Mouse (Mus musculus) adrenal gland, adult 2 months (tissue): ENCODE results near the gene Dzank1. TPM values are rescaled to one million over a fixed set of nuclear protein-coding genes. Genes with fewer than 3 reads are reported as not detected.

Source experiments
- DNase-seq: peaks from one replicate; pipeline ENCODE4 v3.0.0; 2021
- long read RNA-seq: library from polyadenylated mRNA; stranded (forward); transcript quantifications from one replicate; pipeline ENCODE4 v2.0.0, GENCODE M21; 2021
- polyA plus RNA-seq: library from polyadenylated mRNA; depleted of rRNA; stranded (reverse); fragments of >200 nt; gene quantifications from 2 replicates; pipeline ENCODE4 v1.2.3, GENCODE M21; 2012; rRNA removed
- total RNA-seq, 2 experiments: library from RNA; stranded (reverse); gene quantifications; 2 replicates each; pipeline ENCODE4 v1.2.3; 2021

The Dzank1 gene
- total RNA-seq = 1 to 10 TPM; 4.2 to 4.8 TPM
- polyA plus RNA-seq = 0.54 and 0.61 TPM in 2 replicates
- long read RNA-seq = 0 reads

DNA sequence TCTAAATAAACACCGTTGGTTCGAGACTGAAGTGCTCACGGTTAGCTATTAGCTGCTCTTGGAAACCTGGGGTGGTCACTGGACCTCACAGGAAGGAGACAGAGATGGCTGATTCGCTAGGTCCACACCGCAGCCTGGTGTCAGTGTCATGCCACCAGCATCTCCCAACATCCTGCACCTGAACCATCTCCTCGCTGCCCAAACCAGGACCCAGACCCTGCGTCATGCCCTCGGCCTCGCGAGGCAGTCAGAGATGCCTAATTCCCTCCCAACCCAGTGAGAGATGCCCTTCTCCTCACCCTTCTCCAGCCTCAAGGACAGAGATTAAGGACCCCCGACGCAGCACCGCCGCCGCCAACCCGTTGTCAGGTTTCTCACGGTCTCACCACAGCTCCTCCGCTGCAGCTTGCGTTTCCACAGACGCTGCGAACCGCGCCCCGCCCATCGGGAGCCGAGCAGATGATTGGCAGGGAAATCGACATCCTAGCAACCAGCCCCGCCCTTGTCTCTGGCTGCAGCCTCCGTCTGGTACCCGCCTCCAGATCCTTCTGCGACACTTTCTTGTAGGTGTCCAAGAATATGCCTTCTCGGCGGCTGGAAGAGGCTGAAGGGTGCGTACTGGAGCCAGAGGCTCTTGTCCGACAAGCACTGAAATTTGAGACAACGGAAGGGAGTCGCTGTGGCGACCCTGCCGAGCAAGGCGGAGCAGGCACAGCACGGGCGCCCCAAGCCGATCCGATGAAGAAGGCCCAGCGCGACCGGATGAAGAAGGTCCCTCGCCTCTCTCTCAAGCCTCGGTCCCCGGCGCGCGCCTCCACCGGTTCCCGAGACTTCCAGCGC is at the start of gene Dzank1, which contains the start of gene Polr3f:
Gene Dzank1 (minus strand): TSS at position 434 of the 840 bp plus-strand sequence.
Gene Polr3f (plus strand): TSS at position 738 of the 840 bp plus-strand sequence.
- DNase-seq = peak; percentile 98

DNA sequence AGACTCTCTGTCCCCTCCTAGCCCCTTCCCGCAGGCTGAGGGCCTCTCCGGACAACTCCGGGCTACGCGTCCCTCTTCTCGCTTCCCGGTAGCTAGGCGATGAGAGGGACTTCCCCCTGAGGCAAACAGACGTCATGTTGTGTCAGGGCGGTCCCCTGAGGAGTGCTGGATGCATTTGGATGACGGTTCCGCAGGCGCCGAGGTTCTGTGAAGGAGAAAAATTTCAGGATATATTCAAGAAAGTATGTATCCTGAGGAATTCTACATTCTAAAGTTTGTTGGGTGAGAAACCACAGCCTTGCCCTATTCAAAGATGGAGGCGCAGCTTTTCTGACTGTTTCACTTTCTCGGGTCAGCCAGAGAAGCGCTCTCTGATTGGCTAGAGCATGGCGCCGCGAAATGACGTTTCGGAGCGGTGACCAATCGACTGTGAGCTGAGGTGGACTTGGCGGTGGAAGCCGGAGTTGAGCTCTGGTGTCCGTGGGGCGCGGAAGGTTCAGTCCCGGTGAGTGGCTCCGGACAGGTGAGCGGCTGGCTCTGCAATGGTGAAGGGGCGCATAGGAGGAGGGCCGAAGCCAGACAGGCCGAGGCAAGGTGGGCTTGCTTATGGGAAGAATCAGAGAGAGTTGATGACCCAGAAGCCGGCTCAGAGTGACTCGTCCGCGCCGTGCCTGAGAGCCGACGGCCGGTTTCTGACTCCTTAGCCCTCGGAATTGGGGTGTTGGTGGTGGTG is 28.8 kb upstream of the Dzank1 start, which contains the start of gene Sec23b:
Gene Sec23b (plus strand): TSS at position 410 of the 733 bp plus-strand sequence.
- peak; percentile 98 for DNase-seq

DNA sequence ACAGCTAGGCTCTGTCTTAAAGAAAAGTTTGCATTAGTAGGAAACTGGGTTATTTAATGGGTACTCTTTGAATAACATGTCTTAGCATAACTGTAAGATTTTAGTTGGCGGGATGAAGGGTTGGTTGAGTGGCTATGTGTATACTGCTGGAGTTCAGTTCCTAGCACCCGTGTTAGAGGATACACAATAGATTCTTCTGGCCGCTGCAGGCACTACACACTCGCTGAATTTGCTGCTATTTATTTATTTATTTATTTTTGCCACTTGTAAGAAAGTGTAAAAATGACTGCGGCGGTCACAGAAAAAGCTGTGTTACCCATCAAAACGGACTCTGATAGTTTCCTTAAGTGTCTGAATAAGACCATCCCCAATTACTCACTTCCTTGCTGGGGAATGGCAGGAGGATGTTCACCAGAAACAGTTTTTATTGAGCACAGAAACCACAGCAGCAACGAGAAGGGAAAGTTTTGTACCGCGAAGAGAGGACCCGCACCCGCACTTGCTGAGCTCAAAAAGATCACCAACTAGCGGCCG is 28.1 kb upstream of the Dzank1 start:
- no peak for DNase-seq

DNA sequence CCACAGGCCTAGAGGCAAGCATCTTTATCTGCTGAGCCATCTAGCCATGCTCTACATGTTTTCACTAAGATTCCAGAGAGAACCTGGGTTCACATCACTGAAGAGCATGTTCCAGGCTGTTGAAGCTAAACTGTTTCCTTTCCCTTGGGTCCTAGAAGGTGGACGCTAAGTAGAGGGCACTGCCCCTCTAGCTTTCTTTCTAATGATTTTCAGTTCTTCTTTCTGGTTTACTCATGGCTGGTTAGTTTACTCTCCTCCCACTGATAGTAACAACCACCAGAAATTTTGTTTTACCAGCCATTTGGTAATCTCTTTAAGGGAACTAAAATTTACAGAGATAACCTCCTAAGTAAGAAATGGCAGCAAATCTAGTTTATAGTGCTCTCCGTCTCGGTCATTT is 26.7 kb upstream of the Dzank1 start:
- no peak for DNase-seq

DNA sequence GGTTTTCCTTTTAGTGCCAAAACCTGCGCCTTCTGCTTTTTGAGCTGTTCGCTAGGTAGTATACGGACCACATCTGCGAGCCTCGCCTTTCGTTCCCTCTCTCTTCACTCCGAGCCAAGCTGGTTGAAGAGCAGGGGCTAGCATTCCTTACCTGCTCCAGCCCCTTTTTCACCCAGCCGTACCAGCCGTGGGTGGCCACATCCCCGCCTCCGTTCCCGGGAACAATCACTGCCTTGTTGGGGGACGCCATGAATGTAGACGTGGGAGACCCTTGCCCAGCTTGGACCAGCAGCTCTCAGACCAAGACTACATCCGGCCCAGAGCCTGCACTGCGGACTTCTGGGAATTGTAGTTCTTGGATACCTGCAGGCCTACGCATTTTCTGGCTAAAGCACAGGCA is 23.3 kb upstream of the Dzank1 start, which contains the start of gene Rbbp9:
Gene Rbbp9 (minus strand): TSS at position 341 of the 400 bp plus-strand sequence.
- DNase-seq = peak; percentile 76

DNA sequence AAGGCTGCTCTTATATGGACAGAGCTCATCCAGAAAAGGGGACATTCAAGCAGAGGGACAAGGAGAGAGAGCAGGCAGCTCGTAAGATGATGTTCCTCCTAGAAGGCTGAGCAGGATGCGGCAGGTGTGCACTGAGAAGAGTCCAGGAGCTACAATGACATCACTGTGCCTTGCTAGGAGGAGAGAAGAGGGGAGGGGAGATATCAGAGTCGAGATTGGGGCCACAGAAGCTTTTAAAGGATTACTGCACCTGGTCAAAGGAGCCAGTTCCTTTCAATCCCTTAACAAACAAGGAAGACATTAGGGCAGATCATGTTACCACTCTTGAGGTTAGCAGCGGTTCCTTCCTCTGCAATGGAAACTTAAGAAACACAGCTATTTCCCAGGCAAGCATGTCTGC is 20.3 kb upstream of the Dzank1 start:
- no peak for DNase-seq

DNA sequence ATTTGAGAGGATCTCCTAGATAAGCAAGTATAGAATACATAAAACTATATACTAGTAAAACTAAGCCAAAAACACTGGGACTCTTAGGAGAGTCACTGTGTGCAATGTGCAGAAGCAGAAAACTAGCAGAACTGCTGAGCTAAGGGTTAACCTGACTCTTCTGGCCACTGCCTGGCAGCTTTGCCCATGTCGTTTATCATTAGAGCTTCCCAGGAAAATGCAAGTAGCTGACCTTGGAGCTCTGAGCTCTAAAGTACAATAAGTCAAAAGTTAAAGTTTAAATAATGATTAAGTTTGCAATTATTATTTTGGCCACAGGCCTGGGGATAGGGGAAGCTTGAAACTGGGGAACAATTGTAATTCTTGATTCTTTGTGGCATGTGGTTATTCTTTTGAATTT is 18.3 kb upstream of the Dzank1 start:
- DNase-seq = peak; percentile 40

DNA sequence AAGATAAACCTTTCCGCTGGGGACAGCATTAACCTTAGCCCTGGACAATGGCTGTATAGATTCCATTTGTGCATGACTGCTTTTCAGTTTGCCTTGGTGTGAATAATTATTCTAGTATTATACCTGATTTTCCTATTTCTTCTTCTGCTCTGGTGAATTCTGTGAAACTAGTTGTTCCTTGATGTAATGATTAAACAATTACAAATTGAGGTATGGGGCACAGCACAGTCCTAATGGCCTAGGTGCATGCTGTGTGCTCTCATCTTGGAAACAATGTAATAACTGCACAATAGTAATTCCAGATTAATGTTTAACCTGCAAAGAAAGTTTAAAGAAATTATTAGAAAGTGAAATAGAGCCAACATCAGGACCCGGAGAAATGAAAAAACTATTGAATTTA is 17.8 kb upstream of the Dzank1 start:
- no peak for DNase-seq

DNA sequence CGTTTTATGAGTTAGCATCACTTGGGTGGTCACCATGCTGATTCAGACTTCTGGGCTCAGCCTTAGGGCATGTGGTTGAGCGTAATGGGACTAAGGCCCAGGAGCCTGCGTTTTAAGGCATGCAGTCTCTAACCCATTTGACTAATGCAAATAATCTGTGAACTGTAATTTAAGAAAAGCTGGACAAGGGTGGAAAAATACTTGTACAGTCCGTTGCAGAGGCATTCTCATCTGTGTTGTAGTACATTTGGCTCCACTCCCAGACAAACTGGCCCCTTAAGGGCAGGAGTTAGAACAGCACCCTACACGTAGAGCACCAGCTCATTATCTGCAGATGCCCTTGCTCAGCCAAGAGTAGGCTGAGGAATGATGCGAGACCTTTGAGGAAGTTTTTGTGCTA is 17.4 kb upstream of the Dzank1 start:
- DNase-seq = peak; percentile 28

DNA sequence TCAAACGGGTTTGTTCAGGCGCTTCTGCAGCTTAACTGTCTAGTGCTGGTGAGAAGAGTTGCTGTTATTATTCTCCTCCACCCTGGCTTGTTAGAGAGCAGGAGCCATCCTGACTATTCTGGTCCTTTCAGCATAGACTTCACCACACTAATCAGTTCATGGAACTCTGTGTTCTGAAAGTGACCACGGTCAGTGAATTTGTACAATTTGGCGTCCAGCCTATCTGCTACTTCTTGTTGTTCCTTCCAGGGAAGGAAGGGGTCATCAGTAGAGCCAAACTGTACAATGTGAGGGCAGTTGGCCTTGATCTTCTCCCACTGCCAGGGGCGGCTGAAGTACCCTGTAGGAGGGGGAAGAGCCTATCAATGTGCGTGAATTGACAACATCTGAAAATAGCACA is 16.5 kb upstream of the Dzank1 start:
- DNase-seq = no peak

DNA sequence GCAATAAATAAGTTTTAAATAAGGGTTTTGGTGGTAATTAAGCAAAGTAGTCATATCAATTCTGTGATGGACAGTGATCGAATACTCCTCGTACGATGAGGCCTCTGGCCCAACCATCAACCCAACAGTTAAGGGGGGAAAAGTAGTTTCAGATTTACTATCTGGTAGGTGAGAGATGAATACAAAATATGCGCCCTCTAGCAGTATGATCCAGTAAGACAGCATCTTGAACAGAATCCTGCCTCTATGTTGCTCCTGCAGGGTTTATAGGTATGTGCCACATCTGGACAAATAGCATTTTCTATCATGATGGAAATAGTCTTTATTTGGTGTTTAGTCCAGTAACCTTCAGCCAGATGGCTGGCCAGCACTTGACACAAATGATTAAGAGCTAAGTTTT is 14.0 kb upstream of the Dzank1 start:
- DNase-seq = no peak

DNA sequence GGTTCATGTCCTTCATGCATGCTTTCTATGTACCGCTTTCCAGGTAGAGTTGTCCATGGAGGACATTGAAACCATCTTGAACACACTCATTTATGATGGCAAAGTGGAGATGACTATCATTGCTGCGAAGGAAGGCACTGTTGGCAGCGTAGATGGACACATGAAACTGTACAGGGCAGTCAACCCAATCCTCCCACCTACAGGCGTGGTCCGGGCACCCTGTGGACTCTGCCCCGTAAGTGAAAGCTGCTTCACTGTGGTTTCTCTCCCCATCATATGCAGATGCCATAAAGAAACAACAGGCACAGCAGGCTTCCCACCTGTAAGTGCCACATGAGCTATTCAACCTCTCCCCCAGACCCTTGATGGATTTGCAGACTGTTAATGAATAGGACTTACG is 9.9 kb upstream of the Dzank1 start:
- DNase-seq = no peak

DNA sequence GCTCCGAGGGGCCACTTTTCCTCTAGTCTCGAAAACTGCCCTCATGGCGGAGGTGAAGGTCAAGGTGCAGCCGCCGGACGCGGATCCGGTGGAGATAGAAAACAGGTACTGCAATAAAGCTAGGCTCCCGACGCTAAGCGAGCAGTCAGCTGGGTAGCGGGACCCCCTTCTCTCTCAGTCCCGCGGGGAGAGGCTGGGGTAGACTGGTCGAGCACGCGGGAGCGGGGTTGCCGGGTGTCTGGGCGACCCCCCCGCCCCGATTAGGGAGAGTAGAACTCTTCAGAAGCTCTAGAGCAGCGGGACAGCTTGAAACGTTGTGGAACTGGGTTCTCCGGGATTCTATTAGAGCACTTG is 584 bp upstream of the Dzank1 start:
- no peak for DNase-seq

DNA sequence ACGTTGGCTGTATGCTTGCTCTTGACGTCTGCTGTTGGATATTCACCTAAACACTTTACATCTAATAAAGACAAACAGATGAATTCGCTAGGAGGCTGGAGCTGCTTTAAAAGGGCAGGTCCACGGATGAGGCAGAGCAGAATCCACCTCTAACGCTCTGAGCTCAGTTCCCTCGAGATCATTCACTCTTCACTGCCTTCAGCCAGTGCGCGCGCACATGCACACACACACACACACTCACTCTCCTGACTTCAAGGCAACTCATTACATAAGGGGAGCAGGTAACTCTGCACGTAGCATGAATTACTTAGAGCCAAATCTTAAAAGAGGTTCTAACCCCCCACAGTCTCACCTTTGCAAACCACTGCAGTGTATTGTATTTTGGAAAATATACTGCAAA is 1.4 kb downstream of the Dzank1 start:
- DNase-seq = no peak

DNA sequence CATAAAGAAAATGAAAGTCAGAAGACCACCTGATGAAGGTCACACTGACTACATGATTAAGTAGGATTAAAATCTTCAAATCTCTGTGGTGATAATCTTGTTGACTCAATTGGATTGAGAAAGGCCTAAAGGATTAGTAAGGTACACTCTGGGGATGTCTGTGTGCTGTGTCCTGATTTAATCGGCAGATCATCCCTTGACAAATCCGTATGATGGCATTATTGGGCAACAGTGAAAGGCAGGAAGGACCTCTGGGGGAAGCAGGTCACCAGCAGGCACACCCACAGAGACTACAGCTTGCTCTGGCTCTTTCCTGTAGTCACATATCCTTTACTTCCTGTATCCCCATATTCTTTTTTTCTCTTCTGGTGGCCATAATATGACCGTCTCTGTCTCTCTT is 7.4 kb downstream of the Dzank1 start:
- DNase-seq = no peak

DNA sequence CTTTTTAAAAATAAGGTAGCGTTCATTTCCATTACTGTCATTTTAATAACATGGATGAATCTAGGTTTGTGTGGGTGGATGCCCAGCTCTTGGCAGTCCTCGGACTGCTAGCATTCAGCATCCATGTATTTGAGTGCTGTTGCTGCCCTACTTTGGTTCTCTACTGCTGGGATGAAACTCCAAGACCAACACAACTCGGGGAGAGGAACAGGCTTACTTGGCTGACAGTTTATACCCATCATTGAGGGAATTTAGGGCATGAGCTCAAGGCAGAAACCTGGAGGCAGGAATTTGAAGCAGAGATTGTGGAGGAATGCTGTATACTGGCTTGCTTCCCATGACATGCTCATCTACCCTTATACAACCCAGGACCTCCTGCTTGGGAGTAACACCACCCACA is 12.6 kb downstream of the Dzank1 start:
- no peak for DNase-seq

DNA sequence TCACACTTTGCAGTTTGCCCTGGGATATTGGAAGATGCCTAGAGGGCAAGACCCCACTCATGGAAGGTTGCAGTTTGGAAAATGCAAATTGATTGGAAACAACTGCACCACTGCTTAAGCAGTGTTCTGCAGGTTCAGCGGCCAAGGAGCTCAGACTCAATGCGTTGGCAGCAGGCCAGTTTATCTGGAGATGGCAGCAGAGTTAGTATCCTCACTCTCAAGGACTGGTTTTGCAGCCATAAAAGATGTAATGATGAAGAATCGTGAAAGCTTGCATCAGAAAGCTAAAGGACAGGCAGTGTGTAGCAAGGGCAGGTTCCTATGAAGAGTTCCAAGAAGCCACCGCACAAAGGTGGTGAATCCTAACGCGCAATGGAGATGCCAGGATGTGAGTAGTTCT is 25.1 kb downstream of the Dzank1 start:
- DNase-seq = peak; percentile 17

DNA sequence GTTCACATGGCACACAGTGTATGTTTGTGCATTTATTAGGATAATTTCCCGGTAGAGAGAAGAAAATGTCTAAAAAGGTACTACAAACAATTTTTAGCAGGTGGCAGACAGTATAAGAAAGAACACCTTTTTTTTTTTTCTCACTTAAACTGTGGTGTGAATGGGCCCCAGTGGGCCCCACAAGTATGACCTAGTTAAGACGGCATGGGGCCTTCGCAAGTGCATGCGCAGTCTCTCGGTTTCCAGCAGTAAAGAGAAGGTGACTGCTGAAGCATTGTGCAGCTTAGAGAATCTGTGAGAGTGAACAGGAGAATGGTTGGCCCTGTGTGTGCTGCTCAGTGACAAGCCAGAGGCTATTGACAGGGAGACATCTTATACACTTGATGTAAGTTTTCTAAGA is 37.9 kb downstream of the Dzank1 start:
- DNase-seq = no peak

DNA sequence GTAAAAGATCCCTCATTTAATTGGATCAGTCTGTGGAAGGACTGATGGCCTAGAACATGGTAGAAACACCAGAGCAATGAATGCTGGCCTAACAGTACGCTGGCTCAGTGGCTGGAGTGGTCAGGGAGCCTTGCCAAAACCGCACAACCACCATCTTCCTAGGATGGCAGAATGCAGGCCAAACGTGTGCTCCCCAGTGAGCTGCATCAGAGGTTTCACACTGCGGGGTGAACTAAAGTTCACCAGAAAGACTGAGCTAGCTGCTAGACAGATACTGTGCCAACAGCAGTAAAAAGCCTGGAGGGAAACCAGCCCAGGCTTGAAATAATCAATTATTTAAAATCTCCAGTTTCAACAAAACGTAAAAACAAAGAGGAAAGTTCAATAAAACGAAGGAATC is 39.7 kb downstream of the Dzank1 start:
- no peak for DNase-seq

DNA sequence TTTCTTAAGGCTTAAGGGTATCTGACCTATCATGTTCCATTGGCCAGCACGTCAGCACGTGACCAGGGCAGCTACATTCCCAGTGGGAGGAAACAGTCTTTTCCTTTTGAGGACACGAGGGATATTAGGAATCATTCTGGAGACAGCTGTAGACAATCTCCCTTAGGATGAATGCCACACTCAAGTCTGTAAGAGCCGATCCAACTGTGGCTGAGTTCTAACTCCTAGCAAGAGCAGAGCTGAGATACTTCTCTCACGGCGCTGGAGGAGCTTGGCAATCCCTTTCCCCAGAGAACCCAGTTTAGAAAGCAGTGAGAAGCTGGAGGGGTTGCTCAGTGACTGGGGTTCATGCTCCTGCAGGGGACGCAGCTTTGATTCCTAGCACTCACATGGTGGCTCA is 41.8 kb downstream of the Dzank1 start:
- no peak for DNase-seq

DNA sequence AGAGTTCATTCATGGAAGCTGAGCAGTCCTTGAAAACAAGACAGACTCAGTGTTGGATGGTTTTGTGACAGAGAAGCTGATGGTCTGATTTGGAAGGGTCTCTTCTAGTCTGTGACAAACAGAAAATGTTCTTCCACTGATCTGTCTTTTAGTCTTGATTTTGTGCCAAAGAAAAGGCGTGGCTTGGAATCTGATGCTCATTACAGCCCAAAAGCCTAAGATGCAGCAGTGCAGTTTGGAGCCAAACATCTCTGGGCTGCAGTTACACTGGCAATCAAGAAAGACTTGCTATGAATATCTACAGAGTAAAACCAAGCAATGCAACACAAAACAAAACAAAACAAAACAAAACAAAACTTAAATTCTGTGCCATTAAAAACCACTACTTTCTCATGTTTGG is 43.1 kb downstream of the Dzank1 start:
- no peak for DNase-seq

DNA sequence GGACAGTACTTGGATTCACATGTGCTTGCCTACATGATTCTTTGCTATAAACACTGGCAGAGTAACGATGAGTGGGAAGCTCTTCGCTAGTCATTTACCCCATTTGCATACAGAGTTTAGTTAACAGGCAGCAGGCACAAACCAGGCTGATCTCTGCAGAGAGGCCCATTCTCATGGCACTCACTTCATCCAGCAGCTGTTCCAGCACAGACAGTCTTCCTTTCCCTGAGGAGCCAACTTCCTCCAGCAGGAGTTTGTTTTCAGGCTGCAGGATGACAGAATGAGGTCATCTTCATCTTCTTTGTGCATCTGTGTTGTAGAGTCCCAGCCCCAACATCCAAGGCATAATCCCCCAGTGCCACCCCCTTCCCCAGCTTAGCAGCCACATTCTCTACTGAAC is 47.8 kb downstream of the Dzank1 start:
- no peak for DNase-seq

DNA sequence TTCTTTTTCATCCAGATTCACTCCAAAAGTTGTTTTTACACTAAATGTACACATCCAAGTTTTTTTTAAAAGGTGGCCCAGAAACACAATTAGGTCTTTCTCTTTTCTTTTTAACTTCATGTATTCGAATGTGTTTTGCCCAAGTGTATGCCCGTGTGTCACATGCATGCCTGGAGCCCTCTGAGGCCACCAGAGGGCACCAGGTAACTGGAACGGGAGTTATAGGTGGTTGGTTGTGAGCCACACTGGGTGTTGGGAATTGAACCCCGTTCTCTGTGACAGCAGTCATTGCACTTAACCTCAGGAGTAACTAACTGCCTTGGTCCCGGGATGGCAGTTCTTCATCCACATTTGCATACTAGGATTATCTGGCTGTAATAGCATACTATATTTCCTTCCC is 60.0 kb downstream of the Dzank1 start:
- peak; percentile 8 for DNase-seq
